Mouse (Mus musculus) bone marrow macrophage, adult 2 months (primary cell): ENCODE results near the gene Carmil3.

Experiments
- CTCF ChIP-seq: IDR thresholded peaks from 2 replicates; pipeline ENCODE4 v1.5.1; 2012; ENCODE audit warnings: low read depth, mild to moderate bottlenecking, low read length, moderate library complexity
- POLR2A ChIP-seq: IDR thresholded peaks from 2 replicates; pipeline ENCODE4 v1.6.1; 2012; ENCODE audit warnings: mild to moderate bottlenecking, low read depth, low read length, borderline replicate concordance

DNA sequence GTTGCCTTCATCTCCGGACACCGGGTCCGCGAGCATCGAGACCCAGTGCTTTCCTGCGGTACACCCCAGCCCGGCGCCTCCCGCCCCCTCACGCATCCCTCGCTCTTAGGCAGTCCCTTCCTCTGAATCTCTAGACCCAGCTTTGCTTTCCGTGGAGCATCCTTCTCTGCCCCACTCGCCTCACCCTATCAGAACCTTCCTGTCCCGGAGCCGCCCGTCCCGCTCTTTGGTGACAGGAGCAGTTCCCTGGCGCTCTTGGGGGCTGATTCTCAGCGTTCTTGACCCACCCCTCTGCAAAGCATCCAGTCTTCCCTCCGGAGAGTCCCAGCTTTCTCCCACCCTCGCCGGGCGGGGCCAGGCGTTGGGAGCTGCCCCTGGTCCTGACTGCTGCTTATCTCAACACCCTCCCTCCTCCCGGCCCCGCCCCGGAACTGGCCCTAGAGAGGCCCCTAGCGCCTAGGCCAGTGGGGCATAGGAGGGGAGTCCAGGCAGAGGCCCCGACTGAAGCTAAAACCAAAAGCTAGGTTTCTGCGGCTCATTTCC lies 911 bp downstream of the Carmil3 start:
- no peak for TF ChIP-seq CTCF
- TF ChIP-seq POLR2A: no peak
